Comparison of ENCODE assay signal across 29 mouse cellular contexts in the genomic region with DNA sequence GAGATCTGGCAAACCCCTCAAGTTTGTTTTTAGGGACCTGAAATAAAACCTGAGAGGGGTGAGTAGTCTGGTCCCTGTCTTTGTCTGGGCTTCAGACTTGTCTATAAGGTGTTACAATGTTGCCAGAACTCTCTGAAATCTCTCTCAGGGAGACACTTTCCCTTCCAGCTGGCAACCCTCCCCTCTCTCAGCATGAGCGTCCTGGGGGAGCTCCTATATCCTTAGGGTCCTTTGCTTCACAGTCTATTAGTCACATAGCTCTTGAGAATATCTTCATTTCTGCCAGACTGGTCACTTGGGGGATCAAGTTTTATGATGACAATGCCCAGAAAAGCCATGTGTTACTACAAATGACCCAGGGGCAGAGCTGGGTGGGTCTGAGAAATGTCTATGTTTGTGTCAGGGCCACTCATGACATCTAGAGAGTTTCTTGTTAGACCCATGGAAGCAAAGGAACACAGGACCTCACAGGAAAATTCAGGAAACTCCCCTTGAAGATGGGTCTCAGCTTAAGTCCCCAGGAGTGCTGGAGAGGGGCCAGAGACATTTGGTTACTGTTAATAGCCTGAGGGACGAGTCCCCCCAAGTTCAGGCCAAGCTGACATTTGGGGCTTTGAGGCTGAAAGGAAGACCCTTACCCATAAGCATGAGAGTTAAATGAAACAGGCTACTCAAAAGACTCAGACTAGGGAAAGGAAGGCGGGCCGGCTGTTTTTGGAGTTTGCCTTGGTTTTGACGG.
DNase-seq lines count a peak whose midpoint lies in the region; ATAC-seq and TF ChIP-seq lines count a peak whose summit lies in the region.
"Had no signal": no experiment of that assay in that cellular context is flagged by ENCODE, and none has a peak within 500 bp of the region (broad histone marks: within the 10 kb centered on the region; RNA-seq: fewer than 3 reads in every experiment).

No protein-coding gene starts in this region.

- no peak overlapping the region for H3K9ac ChIP-seq in lung, embryonic 14.5 days
- H3K9ac ChIP-seq in CH12.LX (ENCODE audit: insufficient read depth, low read depth), result no peak overlapping the region
- H3K9ac ChIP-seq: forebrain, postnatal 0 days; heart, embryonic 13.5 days; hindbrain, embryonic 15.5 days; limb, embryonic 13.5 days; midbrain, embryonic 12.5 days; neural tube, embryonic 13.5 days; stomach, embryonic 15.5 days had no signal

- H3K27me3 ChIP-seq in cerebellum, adult 2 months (ENCODE audit: control insufficient read depth, insufficient read depth, low read length), result no peaks in the 10 kb centered on the region
- no peaks in the 10 kb centered on the region for H3K27me3 ChIP-seq in lung, embryonic 14.5 days (ENCODE audit: insufficient read depth, low read length)
- no peaks in the 10 kb centered on the region for H3K27me3 ChIP-seq in CH12.LX (replicated peaks)
- H3K27me3 ChIP-seq: heart, embryonic 13.5 days; hindbrain, embryonic 15.5 days; limb, embryonic 13.5 days; neural tube, embryonic 13.5 days; stomach, embryonic 15.5 days had no signal

- H3K4me3 ChIP-seq in cerebellum, adult 2 months (replicated peaks; ENCODE audit: insufficient read depth, low read depth, low read length), result no peak overlapping the region
- no peak overlapping the region for H3K4me3 ChIP-seq in lung, embryonic 14.5 days (ENCODE audit: low read depth, low read length)
- H3K4me3 ChIP-seq in lung, adult 2 months (replicated peaks; ENCODE audit: extremely low read depth, low read depth, low read length), result no peak overlapping the region
- no peak overlapping the region for H3K4me3 ChIP-seq in CH12.LX (replicated peaks in 1 of 3; ENCODE audit: low read depth in 2 of 3, low read length in 2 of 3, poor library complexity in 1 of 3)
- H3K4me3 ChIP-seq: erythroblast, embryonic 14.5 days; heart, embryonic 13.5 days; hindbrain, embryonic 10.5 days; hindbrain, embryonic 15.5 days; limb, embryonic 13.5 days; midbrain, embryonic 12.5 days; neural tube, embryonic 13.5 days; stomach, embryonic 15.5 days had no signal

- WGBS in cerebellum, adult 2 months, result 63% methylated on average over 5 of the region's 5 CpGs
- 53% methylated on average over 5 of the region's 5 CpGs for WGBS in lung, embryonic 14.5 days
- WGBS in lung, adult 2 months, result 73% methylated on average over 5 of the region's 5 CpGs

- no peak for TF ChIP-seq POLR2A in cerebellum, adult 2 months (IDR thresholded peaks at IDR 0.05; ENCODE audit: borderline replicate concordance, insufficient read depth, low read length)
- no peak for TF ChIP-seq POLR2A in lung, adult 2 months (IDR thresholded peaks at IDR 0.05; ENCODE audit: borderline replicate concordance, extremely low read depth, low read depth, low read length)
- no peak for TF ChIP-seq POLR2A in CH12.LX (IDR thresholded peaks at IDR 0.05; ENCODE audit: low read depth, low read length)

- H3K4me2 ChIP-seq in lung, embryonic 14.5 days, result no peak overlapping the region
- H3K4me2 ChIP-seq in CH12.LX (ENCODE audit: insufficient read depth, low read depth, poor library complexity, severe bottlenecking), result peak overlapping the region; percentile 93; the same call in 1 of the 2 replicates
- H3K4me2 ChIP-seq: heart, embryonic 13.5 days; hindbrain, embryonic 15.5 days; limb, embryonic 13.5 days; liver, embryonic 11.5 days; midbrain, embryonic 12.5 days; neural tube, embryonic 13.5 days; stomach, embryonic 15.5 days had no signal

- ATAC-seq in lung, embryonic 14.5 days (ENCODE audit: insufficient read depth), result no peak
- ATAC-seq in monocyte, adult 5-6 weeks (replicated peaks; ENCODE audit: insufficient number of reproducible peaks, low FRiP score, low TSS enrichment, poor library complexity, severe bottlenecking), result no peak
- ATAC-seq: forebrain, postnatal 0 days; inflammation-experienced regulatory T-cells, adult 6 months had no signal

- no peak for TF ChIP-seq CTCF in cerebellum, adult 2 months (IDR thresholded peaks at IDR 0.05; ENCODE audit: borderline replicate concordance, insufficient read depth, low read depth, low read length)
- no peak for TF ChIP-seq CTCF in lung, embryonic 14.5 days (IDR thresholded peaks at IDR 0.05; ENCODE audit: low read depth)
- no peak for TF ChIP-seq CTCF in lung, adult 2 months (IDR thresholded peaks at IDR 0.05; ENCODE audit: insufficient read depth, low read length)
- no peak for TF ChIP-seq CTCF in CH12.LX (conservative IDR thresholded peaks at IDR 0.05 in 1 of 2, IDR thresholded peaks at IDR 0.05 in 1 of 2; ENCODE audit: low read depth in 2 of 2, low read length in 2 of 2)

- no peaks in the 10 kb centered on the region for H3K36me3 ChIP-seq in lung, embryonic 14.5 days (ENCODE audit: insufficient read depth)
- no peaks in the 10 kb centered on the region for H3K36me3 ChIP-seq in CH12.LX (replicated peaks in 1 of 2; ENCODE audit: control insufficient read depth in 1 of 2, insufficient read depth in 1 of 2, low read length in 1 of 2)
- H3K36me3 ChIP-seq: heart, embryonic 13.5 days; hindbrain, embryonic 15.5 days; limb, embryonic 13.5 days; midbrain, embryonic 12.5 days; neural tube, embryonic 13.5 days had no signal

- H3K27ac ChIP-seq in cerebellum, adult 2 months (ENCODE audit: insufficient read depth, low read length), result peak overlapping the region; percentile 70
- no peak overlapping the region for H3K27ac ChIP-seq in lung, embryonic 14.5 days (ENCODE audit: low read depth)
- H3K27ac ChIP-seq in CH12.LX (ENCODE audit: insufficient read depth, low read depth), result no peak overlapping the region
- H3K27ac ChIP-seq: heart, embryonic 13.5 days; hindbrain, embryonic 10.5 days; hindbrain, embryonic 15.5 days; limb, embryonic 13.5 days; midbrain, embryonic 12.5 days; neural tube, embryonic 13.5 days; stomach, embryonic 15.5 days had no signal

- dilution Hi-C loops in CH12.LX (cut with MboI; ENCODE audit: extremely low pct_ligation_motif_present, extremely low pct_unique_long_range_greater_than_20kb, low sequenced_read_pairs), result no loop called here

- no peaks in the 10 kb centered on the region for H3K79me2 ChIP-seq in CH12.LX (replicated peaks; ENCODE audit: control insufficient read depth, extremely low read depth, insufficient read depth, poor library complexity, severe bottlenecking)

- in situ Hi-C loops in CH12.LX (cut with MboI; ENCODE audit: low pct_ligation_motif_present, low pct_unique_long_range_greater_than_20kb, low sequenced_read_pairs), result loop anchor here (10.0 kb wide), 2 partner anchors 61 to 241 kb away; no protein-coding TSS in a partner anchor

- DNase-seq in cerebellum, adult 2 months, result peak in 1 of 2 experiments; percentile 35
- DNase-seq in cerebellum, adult 9-11 months, result no peak
- peak; percentile 42 for DNase-seq in lung, embryonic 14.5 days
- DNase-seq in lung, adult 2 months, result no peak
- DNase-seq in CH12.LX (ENCODE audit: extremely low read depth) (no peak), MN1 (ENCODE audit: low spot score) (peak; percentile 87)
- no peak for DNase-seq in left cerebral cortex, adult 8-10 months (ENCODE audit: low spot score in 2 of 2)
- DNase-seq: adrenal gland, postnatal 14 days; cerebellum, adult 9-10 months; forebrain, postnatal 0 days; gastrocnemius, postnatal 10 days; heart, postnatal 10 days; kidney, adult 11 months; layer of hippocampus, postnatal 36 days; lung, postnatal 14 days; right cerebral cortex, postnatal 14 days; thymus, adult 18-20 months; thymus, postnatal 36 days had no signal

- no peak for TF ChIP-seq RAD21 in CH12.LX (IDR thresholded peaks at IDR 0.05; ENCODE audit: low read depth, low read length)

- H3K4me1 ChIP-seq in cerebellum, adult 2 months (ENCODE audit: control insufficient read depth, insufficient read depth, low read length), result peaks cover 11% of the 10 kb centered on the region; the same call in 1 of the 2 replicates
- H3K4me1 ChIP-seq in lung, embryonic 14.5 days (ENCODE audit: insufficient read depth), result 0 out of 2 replicates have a peak, but pooled peaks cover 4% of the 10 kb centered on the region
- H3K4me1 ChIP-seq in lung, adult 2 months (ENCODE audit: control insufficient read depth, insufficient read depth, low read length), result no peaks in the 10 kb centered on the region
- H3K4me1 ChIP-seq in CH12.LX (ENCODE audit: control insufficient read depth in 1 of 2, insufficient read depth in 2 of 2), result peaks cover 5 to 36% of the 10 kb centered on the region in 2 experiments; a peak in 3 of 4 replicates
- H3K4me1 ChIP-seq: heart, embryonic 13.5 days; stomach, embryonic 15.5 days had no signal

- H3K9me3 ChIP-seq in lung, embryonic 14.5 days (ENCODE audit: low read depth, low read length), result no peaks in the 10 kb centered on the region
- H3K9me3 ChIP-seq in CH12.LX (replicated peaks; ENCODE audit: low read length), result peaks cover 4% of the 10 kb centered on the region
- H3K9me3 ChIP-seq: heart, embryonic 13.5 days; hindbrain, embryonic 10.5 days; hindbrain, embryonic 15.5 days; limb, embryonic 13.5 days; midbrain, embryonic 12.5 days; neural tube, embryonic 13.5 days; stomach, embryonic 15.5 days had no signal

- no peak for TF ChIP-seq EP300 in CH12.LX (IDR thresholded peaks at IDR 0.05; ENCODE audit: low read length)

TF ChIP-seq in CH12.LX, 34 proteins besides CTCF, POLR2A, EP300 and RAD21:
- TF ChIP-seq ZC3H11A (IDR thresholded peaks at IDR 0.05; ENCODE audit: low read depth, low read length) (no peak), JUND (conservative IDR thresholded peaks at IDR 0.05; ENCODE audit: low read depth, low read length) (no peak), NRF1 (IDR thresholded peaks at IDR 0.05; ENCODE audit: low read depth, low read length) (no peak), UBTF (IDR thresholded peaks at IDR 0.05; ENCODE audit: low read depth, low read length) (no peak), GABPA (IDR thresholded peaks at IDR 0.05; ENCODE audit: insufficient replicate concordance, low read depth, low read length) (no peak), BHLHE40 (IDR thresholded peaks at IDR 0.05; ENCODE audit: low read depth, low read length) (no peak), TCF12 (IDR thresholded peaks at IDR 0.05; ENCODE audit: low read depth, low read length) (no peak), KAT2A (IDR thresholded peaks at IDR 0.05; ENCODE audit: insufficient replicate concordance, low read length) (no peak), TBP (conservative IDR thresholded peaks at IDR 0.05; ENCODE audit: low read depth, low read length) (no peak), ZMIZ1 (IDR thresholded peaks at IDR 0.05; ENCODE audit: low read depth, low read length) (no peak), JUN (IDR thresholded peaks at IDR 0.05; ENCODE audit: insufficient read depth, low read depth, low read length) (no peak), ZKSCAN1 (IDR thresholded peaks at IDR 0.05; ENCODE audit: borderline replicate concordance, low read depth, low read length) (no peak), NELFE (IDR thresholded peaks at IDR 0.05; ENCODE audit: low read depth, low read length) (no peak), ELF1 (IDR thresholded peaks at IDR 0.05; ENCODE audit: low read depth, low read length) (no peak), USF2 (conservative IDR thresholded peaks at IDR 0.05; ENCODE audit: low read depth, low read length) (no peak), MEF2A (IDR thresholded peaks at IDR 0.05; ENCODE audit: borderline replicate concordance, low read depth, low read length) (no peak)

Comparison
In these comparisons a context has a peak if more than half of its experiments do, and no peak if none do; other contexts are left out.
1. DNase-seq: peak in lung, embryonic 14.5 days (single experiment) and MN1 (single experiment); none in cerebellum, adult 9-11 months (single experiment), lung, adult 2 months (single experiment), CH12.LX (single experiment) and left cerebral cortex, adult 8-10 months (0 of 2).